Mouse (Mus musculus) liver, postnatal 0 days (tissue): ENCODE measurements around the gene Itih3.

Experiments
- CTCF ChIP-seq: sonication (generic); IDR thresholded peaks from 2 replicates; pipeline ENCODE4 v1.5.1; 2016; ENCODE audit warnings: antibody characterized with exemption, low read depth
- EP300 ChIP-seq: IDR thresholded peaks from 2 replicates; pipeline ENCODE4 v1.6.1; 2016; ENCODE audit warnings: antibody characterized with exemption, low read depth, mild to moderate bottlenecking

- TF ChIP-seq CTCF (no peak), EP300 (no peak)
These were observed 10.2 kb downstream of the Itih3 start for GRCm38 (mm10) chr14:30913404-30913803.
